In the genomic region with DNA sequence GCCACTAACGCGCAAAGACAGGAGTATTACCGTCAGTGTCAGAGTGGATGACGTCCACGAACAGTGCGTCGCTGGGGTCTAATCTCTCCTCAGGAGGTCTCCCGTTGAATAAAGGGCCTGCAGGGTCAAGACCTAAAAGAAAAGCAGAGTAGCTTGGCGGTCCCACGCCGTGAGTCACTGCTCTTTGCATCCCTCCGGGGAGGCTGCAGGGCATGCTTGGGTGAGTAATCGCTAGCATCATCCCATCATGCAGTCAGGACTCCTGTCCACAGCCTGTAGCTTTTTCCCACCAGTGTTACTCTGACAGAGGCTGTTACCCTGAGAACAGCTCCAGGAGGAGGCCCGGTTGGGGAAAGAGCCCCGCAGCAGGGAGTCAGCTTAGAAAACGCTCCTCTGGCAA, we compare ENCODE assay signal across 8 mouse cellular contexts. TPM values are rescaled to one million over a fixed set of nuclear protein-coding genes. Genes with fewer than 3 reads are reported as not detected.
DNase-seq lines count a peak whose midpoint lies in the region; ATAC-seq and TF ChIP-seq lines count a peak whose summit lies in the region.

No protein-coding gene starts in this region.

- no peak overlapping the region for H3K9ac ChIP-seq in heart, embryonic 12.5 days
- H3K9ac ChIP-seq in heart, adult 2 months (ENCODE audit: low read depth, low read length), result no peak overlapping the region

- no peak overlapping the region for H3K27ac ChIP-seq in heart, embryonic 12.5 days (ENCODE audit: poor library complexity, severe bottlenecking)
- H3K27ac ChIP-seq in heart, adult 2 months, result no peak overlapping the region
- peak overlapping the region; percentile 32; the same call in 1 of the 2 replicates for H3K27ac ChIP-seq in embryonic fibroblast, embryonic 13.5 days (ENCODE audit: insufficient read depth, low read length)

- H3K79me2 ChIP-seq in heart, adult 2 months (replicated peaks; ENCODE audit: control insufficient read depth, insufficient read depth, low read length), result no peaks in the 10 kb centered on the region

- no peak for DNase-seq in heart, adult 2 months
- DNase-seq in mesoderm, embryonic 11.5 days (ENCODE audit: low read depth, low spot score), result peak; percentile 22
- no peak for DNase-seq in layer of hippocampus, postnatal 10 days (ENCODE audit: low spot score in 2 of 2)
- no peak for DNase-seq in left cerebral cortex, adult 18-20 months (ENCODE audit: low spot score in 2 of 2)
- DNase-seq in urinary bladder, postnatal 10 days (ENCODE audit: low spot score), result no peak

- H3K27me3 ChIP-seq in heart, embryonic 12.5 days (replicated peaks), result peaks cover 5% of the 10 kb centered on the region; the same call in 1 of the 2 replicates
- no peaks in the 10 kb centered on the region for H3K27me3 ChIP-seq in heart, adult 2 months (ENCODE audit: control insufficient read depth, insufficient read depth, low read length)
- no peaks in the 10 kb centered on the region for H3K27me3 ChIP-seq in E14TG2a.4 (ENCODE audit: insufficient read depth, low read length)

- peak overlapping the region; percentile 11 for H3K4me3 ChIP-seq in heart, embryonic 12.5 days
- no peak overlapping the region for H3K4me3 ChIP-seq in heart, adult 2 months
- H3K4me3 ChIP-seq in E14TG2a.4 (replicated peaks; ENCODE audit: low read length), result 0 out of 2 replicates have a peak overlapping the region, but pooled peaks have one; percentile 10
- no peak overlapping the region for H3K4me3 ChIP-seq in embryonic fibroblast, embryonic 13.5 days (ENCODE audit: insufficient read depth, low read length)

- H3K4me2 ChIP-seq in heart, embryonic 12.5 days, result peak overlapping the region; percentile 60

- TF ChIP-seq EP300 in heart, adult 2 months (IDR thresholded peaks at IDR 0.05; ENCODE audit: insufficient read depth, low read depth, low read length), result no peak

- no peaks in the 10 kb centered on the region for H3K9me3 ChIP-seq in heart, embryonic 12.5 days (replicated peaks)
- no peaks in the 10 kb centered on the region for H3K9me3 ChIP-seq in E14TG2a.4 (ENCODE audit: low read length)

- TF ChIP-seq CTCF in heart, adult 2 months (IDR thresholded peaks at IDR 0.05), result no peak
- no peak for TF ChIP-seq CTCF in E14TG2a.4 (conservative IDR thresholded peaks at IDR 0.05; ENCODE audit: low read length)
- TF ChIP-seq CTCF in embryonic fibroblast, embryonic 13.5 days (IDR thresholded peaks at IDR 0.05; ENCODE audit: borderline replicate concordance, insufficient read depth, low read length), result no peak

- no peak for TF ChIP-seq POLR2A in heart, adult 2 months (IDR thresholded peaks at IDR 0.05; ENCODE audit: insufficient read depth, low read depth, low read length)
- no peak for TF ChIP-seq POLR2A in embryonic fibroblast, embryonic 13.5 days (IDR thresholded peaks at IDR 0.05; ENCODE audit: low read depth, low read length)

- H3K4me1 ChIP-seq in heart, embryonic 12.5 days (replicated peaks), result peaks cover 10% of the 10 kb centered on the region; the same call in 1 of the 2 replicates
- no peaks in the 10 kb centered on the region for H3K4me1 ChIP-seq in heart, adult 2 months (ENCODE audit: control insufficient read depth, insufficient read depth, low read length)
- H3K4me1 ChIP-seq in E14TG2a.4 (replicated peaks; ENCODE audit: low read depth, low read length), result peaks cover 50% of the 10 kb centered on the region
- peaks cover 5% of the 10 kb centered on the region; the same call in 1 of the 2 replicates for H3K4me1 ChIP-seq in embryonic fibroblast, embryonic 13.5 days (ENCODE audit: control insufficient read depth, insufficient read depth, low read length)

- H3K36me3 ChIP-seq in heart, embryonic 12.5 days, result no peaks in the 10 kb centered on the region
- no peaks in the 10 kb centered on the region for H3K36me3 ChIP-seq in heart, adult 2 months (ENCODE audit: control insufficient read depth, insufficient read depth, low read length)
- H3K36me3 ChIP-seq in E14TG2a.4 (ENCODE audit: insufficient read depth, low read length), result peaks cover 57% of the 10 kb centered on the region

- WGBS in heart, embryonic 12.5 days, result 3% methylated on average over 16 of the region's 16 CpGs
- WGBS in heart, adult 2 months, result 11% methylated on average over 16 of the region's 16 CpGs

- no peak for ATAC-seq in heart, embryonic 12.5 days (ENCODE audit: insufficient number of reproducible peaks, low FRiP score)

- intact Hi-C loops in heart, adult 2 months (cut with DNase I), result no loop called here

RNA-seq across cellular contexts. Expression of a gene that starts 19.3 kb away (rescaled TPM):
- polyA plus RNA-seq in heart, embryonic 12.5 days (2016; fragmentation: Nextera tagmentation; extraction: Ambion mirVana), result 0.18 and 0.27 TPM in 2 replicates
- total RNA-seq in heart, adult 2 months (2021), result not detected
- polyA plus RNA-seq in heart, adult 2 months (2012; rRNA removed), result 0.09 and 0.20 TPM in 2 replicates
- polyA plus RNA-seq in embryonic fibroblast, embryonic 13.5 days (2011; ENCODE audit: insufficient read length, low read depth, missing spikeins), result 0.40 TPM in 1 of 2 replicates, not detected in the other
- under 1 TPM; 0.33 to 0.59 TPM for total RNA-seq in layer of hippocampus, postnatal 10 days (2021)
- total RNA-seq in left cerebral cortex, adult 18-20 months (2021), result under 1 TPM; 0.28 to 0.63 TPM

RNA-seq across cellular contexts. Expression of a gene that starts 28.9 kb away (rescaled TPM):
- 37.6 and 37.8 TPM in 2 replicates for polyA plus RNA-seq in heart, embryonic 12.5 days (2016; fragmentation: Nextera tagmentation; extraction: Ambion mirVana)
- 10 to 100 TPM; 11.8 to 13.5 TPM for total RNA-seq in heart, adult 2 months (2021)
- 16.9 and 24.6 TPM in 2 replicates for polyA plus RNA-seq in heart, adult 2 months (2012; rRNA removed)
- polyA plus RNA-seq in embryonic fibroblast, embryonic 13.5 days (2011; ENCODE audit: insufficient read length, low read depth, missing spikeins), result 13.3 and 14.3 TPM in 2 replicates
- 10 to 100 TPM; 19.3 to 22.1 TPM for total RNA-seq in layer of hippocampus, postnatal 10 days (2021)
- total RNA-seq in left cerebral cortex, adult 18-20 months (2021), result 10 to 100 TPM; 18.2 to 19.9 TPM

RNA-seq across cellular contexts. Expression of a gene that starts 33.1 kb away (rescaled TPM):
- polyA plus RNA-seq in heart, embryonic 12.5 days (2016; fragmentation: Nextera tagmentation; extraction: Ambion mirVana), result 36.8 and 37.2 TPM in 2 replicates
- 10 to 100 TPM; 20.2 to 24.1 TPM for total RNA-seq in heart, adult 2 months (2021)
- 5.9 and 16.3 TPM in 2 replicates for polyA plus RNA-seq in heart, adult 2 months (2012; rRNA removed)
- 55.2 and 58.3 TPM in 2 replicates for polyA plus RNA-seq in embryonic fibroblast, embryonic 13.5 days (2011; ENCODE audit: insufficient read length, low read depth, missing spikeins)
- total RNA-seq in layer of hippocampus, postnatal 10 days (2021), result 10 to 100 TPM; 69.7 to 70.8 TPM
- 100 to 1,000 TPM in 1 of 2 experiments, 10 to 100 TPM in 1; 95.3 to 100 TPM for total RNA-seq in left cerebral cortex, adult 18-20 months (2021)

Comparison
In these comparisons a context has a peak if more than half of its experiments do, and no peak if none do; other contexts are left out.
1. H3K4me3 ChIP-seq: peak in heart, embryonic 12.5 days (single experiment) and E14TG2a.4 (single experiment); none in heart, adult 2 months (single experiment) and embryonic fibroblast, embryonic 13.5 days (single experiment).